Mouse (Mus musculus) adipose tissue, adult 10 weeks (tissue): ENCODE measurements around the gene Galnt7. TPM values are rescaled to one million over a fixed set of nuclear protein-coding genes. Genes with fewer than 3 reads are reported as not detected.

ENCODE experiments used
- polyA plus RNA-seq: library from polyadenylated mRNA; stranded (reverse); fragments of 350-450 nt; fragmentation: Illumina TruSeq; extraction: RNeasy Lipid Tissue Mini Kit (QIAGEN cat#74804); gene quantifications from one replicate; pipeline ENCODE4 v1.2.3, GENCODE M21; 2014; ENCODE audit warnings: low read depth, low replicate concordance

Gene Galnt7
- 10.8 TPM for polyA plus RNA-seq

DNA sequence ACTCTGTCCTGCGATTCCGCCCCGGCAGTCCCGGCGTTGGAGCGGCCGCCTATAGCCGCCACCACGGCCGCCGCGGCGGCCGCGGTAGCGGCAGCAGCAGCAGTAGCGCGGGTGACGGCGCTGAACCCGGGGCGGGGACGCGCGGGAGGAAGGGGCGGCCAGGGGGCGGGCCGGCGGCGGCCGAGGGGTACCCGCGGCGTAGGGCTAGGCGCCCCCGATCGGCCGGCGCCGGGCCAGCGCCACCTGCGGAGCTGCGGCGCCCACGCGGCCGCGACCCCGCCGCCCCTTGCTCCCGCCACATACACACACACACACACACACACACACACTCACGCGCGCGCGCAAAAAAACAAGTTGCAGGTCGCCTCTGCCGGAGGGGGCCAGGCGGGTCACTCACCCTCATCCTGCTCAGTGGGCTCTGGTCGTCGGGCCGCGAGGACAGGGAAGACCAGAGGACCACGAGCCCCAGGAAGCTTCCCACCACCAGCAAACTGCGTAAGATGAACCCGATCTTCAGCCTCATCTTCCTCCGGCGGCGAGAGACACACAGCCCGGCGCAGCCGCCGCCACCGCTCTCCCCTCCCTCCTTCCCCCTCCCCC, at the start of gene Galnt7:
TSS of gene Galnt7 (minus strand) at position 577 of the 600 bp plus-strand sequence.

GRCm38 (mm10) chr8:57511316-57512118, 141.3 kb downstream of the Galnt7 start, which contains the start of gene Hmgb2:
Hmgb2 (plus strand) TSS chr8:57511907.

DNA sequence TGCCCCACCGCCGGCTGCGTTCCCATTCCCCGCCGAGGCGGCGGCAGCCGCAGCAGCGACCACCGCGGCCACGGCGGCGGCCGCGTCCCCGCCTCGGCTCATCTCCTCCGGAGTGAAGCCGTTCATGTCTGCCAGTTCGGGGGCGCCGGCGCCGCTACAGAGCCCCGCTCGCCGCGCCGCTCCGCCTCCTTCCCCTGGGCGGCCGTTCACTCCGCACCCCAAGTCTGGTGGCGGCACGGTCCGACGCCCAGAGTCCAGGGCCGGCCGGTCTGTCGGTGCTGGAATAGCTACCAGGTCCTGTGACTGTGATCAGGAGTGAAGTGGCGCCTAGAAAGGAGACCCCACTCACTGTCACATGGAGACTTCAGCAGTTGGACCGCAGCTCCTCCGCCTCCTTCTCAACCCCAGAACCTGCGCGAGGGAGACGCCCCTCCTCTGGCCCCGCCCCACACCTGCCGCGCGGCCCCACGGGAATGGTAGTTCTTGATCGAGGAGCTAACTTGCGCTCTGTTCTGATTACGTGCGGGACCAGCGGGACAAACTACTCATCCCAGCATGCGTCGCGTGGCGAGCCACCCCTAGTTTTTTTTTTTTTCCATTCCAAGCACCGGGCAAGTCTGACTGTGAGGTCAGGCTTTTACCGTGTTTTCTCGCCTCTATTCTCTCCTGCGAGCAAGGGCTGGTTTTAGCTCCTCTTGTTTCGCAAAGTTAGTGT, 165.2 kb downstream of the Galnt7 start, which contains the start of gene Sap30:
TSS of gene Sap30 (minus strand) at position 420 of the 715 bp plus-strand sequence.

Other genes with a start within 250 kb of the Galnt7 start
- not detected for gene Scrg1, start 197.1 kb downstream of the Galnt7 start, polyA plus RNA-seq
- gene Sap30, start 165.2 kb downstream of the Galnt7 start, polyA plus RNA-seq: 4.2 TPM
- gene Hmgb2, start 141.1 kb downstream of the Galnt7 start, polyA plus RNA-seq: 20.6 TPM